Mouse (Mus musculus): ENCODE results near the gene Gm17555. TPM values are rescaled to one million over a fixed set of nuclear protein-coding genes. Genes with fewer than 3 reads are reported as not detected.
"Not testable (repeated sequence)": the region's sequence is repeated elsewhere in the genome, so short reads cannot be mapped to it uniquely, and the experiment has no call there.

Gm17555 gene
- polyA plus RNA-seq (2016; fragmentation: Nextera tagmentation; extraction: Ambion mirVana) = not detected in 2 replicates

- not testable (repeated sequence) for H3K4me2 ChIP-seq (replicated peaks); H3K27me3 ChIP-seq; H3K9me3 ChIP-seq; H3K36me3 ChIP-seq; H3K9ac ChIP-seq (replicated peaks); H3K4me3 ChIP-seq; H3K27ac ChIP-seq (replicated peaks); H3K4me1 ChIP-seq; ATAC-seq (ENCODE audit: low FRiP score, low read depth)
- 94% methylated on average over 3 of the region's 3 CpGs for WGBS
Measured at GRCm38 (mm10) chr2:126214800-126215199, at the start of gene Gm17555. TSS of gene Gm17555 (plus strand) at chr2:126215100.

GRCm38 (mm10) chr2:126165277-126166018, 49.5 kb upstream of the Gm17555 start:
- Histone ChIP-seq H3K9me3 (no peaks in the 10 kb centered on the region), H3K36me3 (peaks cover 32% of the 10 kb centered on the region), H3K4me3 (no peak overlapping the region), H3K4me2 (replicated peaks) (no peak overlapping the region), H3K9ac (replicated peaks) (no peak overlapping the region), H3K27ac (replicated peaks) (no peak overlapping the region), H3K4me1 (no peaks in the 10 kb centered on the region), H3K27me3 (no peaks in the 10 kb centered on the region)
- WGBS = 96% methylated on average over 5 of the region's 5 CpGs
- no peak for ATAC-seq (ENCODE audit: low FRiP score, low read depth)

- Histone ChIP-seq H3K9me3 (no peaks in the 10 kb centered on the region), H3K4me2 (replicated peaks) (no peak overlapping the region), H3K27ac (replicated peaks) (no peak overlapping the region), H3K9ac (replicated peaks) (no peak overlapping the region), H3K36me3 (peaks cover 23% of the 10 kb centered on the region), H3K4me3 (no peak overlapping the region), H3K4me1 (no peaks in the 10 kb centered on the region), H3K27me3 (no peaks in the 10 kb centered on the region)
- no peak for ATAC-seq (ENCODE audit: low FRiP score, low read depth)
Measured at GRCm38 (mm10) chr2:126166335-126166734, 48.6 kb upstream of the Gm17555 start.

DNA sequence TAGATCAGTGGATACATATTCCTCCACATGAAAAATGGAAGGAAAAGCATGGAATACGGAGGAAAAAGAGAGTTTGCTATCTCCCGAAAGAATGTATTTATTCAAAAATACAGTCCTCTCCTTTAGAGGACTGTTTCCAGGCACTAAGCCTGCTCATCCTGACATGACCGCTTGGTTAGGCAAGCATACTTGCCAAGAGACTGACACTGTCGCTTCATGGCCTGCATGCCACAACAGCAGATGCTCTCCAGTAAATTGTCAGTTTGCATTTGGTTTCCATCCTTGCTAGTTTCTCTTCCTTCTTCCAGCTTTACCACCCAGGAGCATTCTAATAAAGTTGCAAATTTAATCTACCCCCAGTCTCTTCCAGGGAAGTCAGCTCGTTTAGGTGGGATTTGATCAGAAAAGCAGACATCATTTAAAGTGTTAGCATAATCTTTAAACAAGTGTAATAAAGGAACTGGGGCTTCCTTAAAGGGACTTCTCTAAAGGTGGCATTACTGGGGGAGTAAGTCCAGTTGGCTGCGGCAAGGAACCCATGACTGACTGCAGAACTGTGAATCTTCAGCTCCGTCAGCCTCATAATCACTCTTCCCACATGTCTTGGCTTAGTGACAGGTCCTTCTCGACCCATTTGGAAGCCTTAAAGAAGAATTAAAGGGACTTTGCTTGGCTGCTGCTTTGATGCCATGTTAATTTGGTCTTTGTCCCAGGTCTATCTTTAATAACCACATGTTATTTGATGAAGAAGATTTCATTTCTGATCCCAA, 47.9 kb upstream of the Gm17555 start:
- Histone ChIP-seq H3K9ac (replicated peaks) (no peak overlapping the region), H3K27me3 (no peaks in the 10 kb centered on the region), H3K4me2 (replicated peaks) (no peak overlapping the region), H3K4me3 (no peak overlapping the region), H3K27ac (replicated peaks) (no peak overlapping the region), H3K9me3 (no peaks in the 10 kb centered on the region), H3K4me1 (no peaks in the 10 kb centered on the region), H3K36me3 (peaks cover 16% of the 10 kb centered on the region; the same call in 1 of the 2 replicates)
- 87% methylated on average over 8 of the region's 8 CpGs for WGBS
- ATAC-seq (ENCODE audit: low FRiP score, low read depth) = no peak

GRCm38 (mm10) chr2:126171427-126171826, 43.5 kb upstream of the Gm17555 start:
- WGBS = 89% methylated on average over 1 of the region's 1 CpGs
- Histone ChIP-seq H3K36me3 (no peaks in the 10 kb centered on the region), H3K4me2 (replicated peaks) (no peak overlapping the region), H3K9ac (replicated peaks) (no peak overlapping the region), H3K27ac (replicated peaks) (no peak overlapping the region), H3K4me3 (no peak overlapping the region), H3K9me3 (no peaks in the 10 kb centered on the region), H3K4me1 (no peaks in the 10 kb centered on the region), H3K27me3 (no peaks in the 10 kb centered on the region)
- no peak for ATAC-seq (ENCODE audit: low FRiP score, low read depth)

GRCm38 (mm10) chr2:126191306-126191705, 23.6 kb upstream of the Gm17555 start:
- no peak overlapping the region for H3K4me3 ChIP-seq
- no peaks in the 10 kb centered on the region for H3K27me3 ChIP-seq
- H3K4me1 ChIP-seq = no peaks in the 10 kb centered on the region
- H3K9me3 ChIP-seq = no peaks in the 10 kb centered on the region
- no peak overlapping the region for H3K4me2 ChIP-seq (replicated peaks)
- no peaks in the 10 kb centered on the region for H3K36me3 ChIP-seq
- WGBS = 84% methylated on average over 4 of the region's 4 CpGs
- no peak for ATAC-seq (ENCODE audit: low FRiP score, low read depth)
- no peak overlapping the region for H3K9ac ChIP-seq (replicated peaks)
- no peak overlapping the region for H3K27ac ChIP-seq (replicated peaks)

DNA sequence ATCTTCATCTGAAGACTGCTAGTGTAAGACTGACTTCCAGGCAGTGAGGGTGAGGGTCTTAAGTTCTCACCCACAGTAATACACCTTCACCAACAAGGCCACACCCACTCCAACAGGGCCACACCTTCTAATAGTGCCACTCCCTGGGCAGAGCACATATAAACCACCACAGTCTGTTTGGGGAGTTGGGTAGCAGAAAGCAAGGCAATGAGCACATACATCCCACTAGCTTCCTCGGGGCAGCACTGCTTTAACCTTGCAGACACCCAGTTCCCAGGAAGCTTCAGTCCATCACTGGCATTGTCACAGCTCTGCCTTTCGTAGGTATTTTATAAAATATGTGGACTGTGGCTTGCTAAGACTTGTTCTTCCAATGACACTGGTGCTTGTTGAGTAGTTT, 22.8 kb upstream of the Gm17555 start:
- no peak for ATAC-seq (ENCODE audit: low FRiP score, low read depth)
- Histone ChIP-seq H3K9me3 (no peaks in the 10 kb centered on the region), H3K9ac (replicated peaks) (no peak overlapping the region), H3K4me2 (replicated peaks) (no peak overlapping the region), H3K4me1 (no peaks in the 10 kb centered on the region), H3K4me3 (no peak overlapping the region), H3K27me3 (no peaks in the 10 kb centered on the region), H3K27ac (replicated peaks) (no peak overlapping the region), H3K36me3 (no peaks in the 10 kb centered on the region)
- 81% methylated on average over 2 of the region's 2 CpGs for WGBS

DNA sequence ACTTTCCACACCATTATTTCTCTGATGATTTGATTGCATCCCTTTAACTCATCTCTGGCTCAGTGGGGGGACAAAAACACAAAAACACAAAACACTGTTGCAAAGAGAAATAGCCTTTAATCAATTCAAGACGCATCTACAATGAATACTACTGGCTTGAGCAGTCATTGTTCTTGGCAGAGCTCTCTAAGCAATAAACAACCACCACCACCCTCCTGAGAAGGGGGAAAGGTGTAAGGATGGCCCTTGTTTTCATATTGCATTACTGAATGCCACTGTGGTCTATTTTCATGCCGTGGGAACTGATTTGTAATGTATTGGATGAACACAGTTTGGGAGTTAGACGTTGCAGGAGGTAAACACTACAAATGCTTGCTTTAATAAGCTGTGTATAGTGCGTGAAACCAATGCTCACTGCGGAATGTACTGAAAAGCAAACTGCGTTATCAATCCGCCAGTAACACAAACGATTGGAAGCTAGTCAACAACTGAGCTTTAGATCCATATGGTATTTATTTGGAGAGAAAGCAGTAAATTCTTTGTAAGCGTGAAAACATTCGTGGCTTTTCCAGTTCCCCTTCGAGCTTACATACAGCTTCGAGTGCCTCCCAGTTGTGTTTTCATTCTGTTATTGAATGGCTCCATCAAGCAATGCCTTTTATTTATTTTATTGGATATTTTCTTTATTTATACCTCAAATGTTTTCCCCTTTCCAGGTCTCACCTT, 19.1 kb upstream of the Gm17555 start:
- Histone ChIP-seq H3K27ac (replicated peaks) (no peak overlapping the region), H3K4me2 (replicated peaks) (no peak overlapping the region), H3K4me3 (no peak overlapping the region), H3K27me3 (no peaks in the 10 kb centered on the region), H3K4me1 (no peaks in the 10 kb centered on the region), H3K36me3 (no peaks in the 10 kb centered on the region), H3K9ac (replicated peaks) (no peak overlapping the region), H3K9me3 (no peaks in the 10 kb centered on the region)
- ATAC-seq (ENCODE audit: low FRiP score, low read depth) = no peak
- WGBS = 75% methylated on average over 12 of the region's 12 CpGs

DNA sequence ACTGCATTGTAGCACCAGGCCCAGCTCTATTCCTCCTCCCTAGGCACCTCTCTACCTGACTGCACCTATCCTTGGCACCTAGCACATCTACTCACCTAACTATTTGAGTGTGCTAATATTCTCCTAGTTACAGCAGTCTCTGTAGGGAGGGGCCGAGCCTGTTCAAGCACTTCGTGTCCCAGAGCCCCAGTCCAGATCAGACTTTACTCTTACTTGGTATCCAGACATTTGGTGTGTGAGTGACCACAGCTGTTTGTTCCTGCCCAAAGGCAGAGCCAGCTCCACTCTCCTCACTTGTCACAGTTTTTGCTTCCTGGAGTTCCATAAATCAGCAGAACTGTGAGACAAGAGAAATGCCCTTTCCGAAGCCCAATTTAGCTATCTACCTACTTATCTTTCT, 15.9 kb upstream of the Gm17555 start:
- no peak overlapping the region for H3K4me2 ChIP-seq (replicated peaks)
- no peaks in the 10 kb centered on the region for H3K9me3 ChIP-seq
- no peaks in the 10 kb centered on the region for H3K36me3 ChIP-seq
- 79% methylated on average over 3 of the region's 3 CpGs for WGBS
- H3K4me3 ChIP-seq = no peak overlapping the region
- no peak for ATAC-seq (ENCODE audit: low FRiP score, low read depth)
- H3K9ac ChIP-seq (replicated peaks) = no peak overlapping the region
- no peaks in the 10 kb centered on the region for H3K27me3 ChIP-seq
- H3K4me1 ChIP-seq = no peaks in the 10 kb centered on the region
- H3K27ac ChIP-seq (replicated peaks) = no peak overlapping the region

DNA sequence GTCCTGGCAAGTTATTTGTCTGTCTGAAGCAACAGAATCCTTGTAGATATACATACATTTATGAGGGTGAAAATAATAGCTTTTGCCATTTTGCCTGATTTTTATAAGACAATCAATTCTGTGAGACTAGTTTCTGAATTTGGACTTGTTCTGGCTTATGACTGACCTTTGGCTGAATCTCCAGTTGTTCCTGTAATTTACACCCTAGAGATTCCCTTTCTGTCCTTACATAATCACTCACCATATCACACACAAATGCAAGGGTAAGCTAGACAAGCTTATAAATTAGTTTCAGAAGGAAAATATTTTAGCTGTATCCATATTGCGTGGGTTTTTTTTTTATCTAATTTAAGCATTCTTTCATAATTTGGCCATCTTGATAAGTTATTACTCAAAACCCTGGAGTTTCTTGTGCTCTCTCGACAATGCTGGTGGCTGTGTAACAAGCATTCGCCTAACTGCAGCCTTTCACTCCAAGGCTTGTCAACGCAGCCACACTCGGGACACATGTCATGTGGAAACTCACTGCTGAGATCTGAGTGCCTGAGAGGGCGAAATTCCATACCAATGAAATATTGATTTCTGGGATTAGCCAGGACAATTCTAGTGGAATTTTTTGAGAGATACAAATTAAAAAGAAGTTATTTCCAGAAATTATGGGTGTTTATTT, 3.8 kb upstream of the Gm17555 start:
- H3K4me1 ChIP-seq = no peaks in the 10 kb centered on the region
- H3K9me3 ChIP-seq = no peaks in the 10 kb centered on the region
- 90% methylated on average over 6 of the region's 6 CpGs for WGBS
- H3K4me3 ChIP-seq = no peak overlapping the region
- no peaks in the 10 kb centered on the region for H3K27me3 ChIP-seq
- H3K36me3 ChIP-seq = no peaks in the 10 kb centered on the region
- H3K9ac ChIP-seq (replicated peaks) = no peak overlapping the region
- no peak overlapping the region for H3K4me2 ChIP-seq (replicated peaks)
- no peak for ATAC-seq (ENCODE audit: low FRiP score, low read depth)
- H3K27ac ChIP-seq (replicated peaks) = no peak overlapping the region

DNA sequence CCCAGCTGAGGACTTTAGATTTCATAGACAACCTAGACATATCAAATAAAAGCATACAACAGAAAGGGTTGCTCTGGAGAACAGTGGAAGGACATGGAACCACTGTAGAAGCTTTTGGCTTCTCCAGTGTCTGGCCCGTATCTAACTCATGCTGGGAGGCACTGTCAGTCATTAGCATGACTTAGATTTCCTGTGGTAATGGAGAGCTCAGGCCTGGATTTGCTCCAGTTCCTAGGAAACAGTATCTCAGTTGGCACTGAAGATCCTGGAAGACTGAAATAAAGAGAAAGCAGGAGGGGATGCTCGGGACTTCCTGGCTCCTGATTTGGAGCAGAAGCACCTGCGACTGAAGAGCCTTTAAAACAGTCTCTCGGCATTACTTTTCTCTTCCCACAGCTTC, 12.7 kb downstream of the Gm17555 start:
- no peaks in the 10 kb centered on the region for H3K4me1 ChIP-seq
- no peak overlapping the region for H3K27ac ChIP-seq (replicated peaks)
- H3K4me2 ChIP-seq (replicated peaks) = no peak overlapping the region
- no peaks in the 10 kb centered on the region for H3K27me3 ChIP-seq
- WGBS = 78% methylated on average over 4 of the region's 4 CpGs
- H3K9me3 ChIP-seq = no peaks in the 10 kb centered on the region
- H3K4me3 ChIP-seq = no peak overlapping the region
- H3K36me3 ChIP-seq = no peaks in the 10 kb centered on the region
- ATAC-seq (ENCODE audit: low FRiP score, low read depth) = no peak
- no peak overlapping the region for H3K9ac ChIP-seq (replicated peaks)

DNA sequence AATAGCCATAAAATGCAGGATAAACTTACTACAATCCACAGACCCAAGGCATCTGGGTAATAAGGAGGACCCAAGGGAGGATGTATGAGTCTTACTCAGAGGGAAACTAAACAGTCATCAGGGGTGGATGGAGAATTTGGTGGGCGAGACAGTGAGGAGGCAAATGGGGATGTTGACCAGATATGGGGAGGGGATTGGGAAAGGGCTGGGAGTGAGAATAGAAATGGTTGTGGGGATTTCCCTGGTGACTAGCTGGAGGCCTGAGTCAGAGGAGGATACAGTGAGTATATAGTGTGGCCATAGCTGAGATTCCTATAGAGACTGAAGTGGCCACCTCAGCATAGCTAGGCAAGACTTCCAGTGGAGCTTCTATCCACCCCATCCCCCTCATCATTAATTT, 16.8 kb downstream of the Gm17555 start:
- H3K9ac ChIP-seq (replicated peaks) = no peak overlapping the region
- no peaks in the 10 kb centered on the region for H3K27me3 ChIP-seq
- no peaks in the 10 kb centered on the region for H3K36me3 ChIP-seq
- no peaks in the 10 kb centered on the region for H3K9me3 ChIP-seq
- 87% methylated on average over 1 of the region's 1 CpGs for WGBS
- no peak overlapping the region for H3K4me3 ChIP-seq
- no peak overlapping the region for H3K27ac ChIP-seq (replicated peaks)
- H3K4me2 ChIP-seq (replicated peaks) = no peak overlapping the region
- no peaks in the 10 kb centered on the region for H3K4me1 ChIP-seq
- no peak for ATAC-seq (ENCODE audit: low FRiP score, low read depth)
